In the genomic region with DNA sequence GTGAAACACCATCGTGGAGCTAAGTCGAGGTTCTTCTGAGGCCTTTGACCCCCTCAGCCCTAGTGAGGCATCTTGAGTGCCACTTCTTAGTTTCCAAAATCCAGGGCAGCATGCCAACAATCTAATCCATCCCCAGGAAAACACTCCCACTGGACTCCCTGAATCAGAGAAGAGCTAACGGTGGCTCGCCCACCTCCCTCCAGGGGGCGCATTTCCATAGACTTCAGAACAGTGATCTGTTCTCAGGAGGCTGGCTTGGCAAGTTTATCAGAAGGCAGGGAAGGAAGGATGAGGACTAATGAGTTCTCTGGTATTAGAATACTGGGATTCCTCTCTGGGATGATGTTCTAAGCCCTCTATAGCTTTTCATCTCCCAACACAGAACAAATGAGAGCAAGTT, we compare ENCODE assay signal across 9 mouse cellular contexts. TPM values are rescaled to one million over a fixed set of nuclear protein-coding genes. Genes with fewer than 3 reads are reported as not detected.
DNase-seq lines count a peak whose midpoint lies in the region; ATAC-seq and TF ChIP-seq lines count a peak whose summit lies in the region.
"Had no signal": no experiment of that assay in that cellular context is flagged by ENCODE, and none has a peak within 500 bp of the region (broad histone marks: within the 10 kb centered on the region; RNA-seq: fewer than 3 reads in every experiment).

No protein-coding gene starts in this region.

- no peak for TF ChIP-seq EP300 in heart, adult 2 months (IDR thresholded peaks at IDR 0.05; ENCODE audit: insufficient read depth, low read depth, low read length)

- ATAC-seq in heart, embryonic 11.5 days (replicated peaks; ENCODE audit: insufficient number of reproducible peaks, low FRiP score, low TSS enrichment), result no peak
- ATAC-seq in embryonic facial prominence, embryonic 11.5 days (replicated peaks; ENCODE audit: insufficient number of reproducible peaks, low FRiP score, low TSS enrichment, low read depth), result no peak

- DNase-seq in heart, adult 2 months, result peak; percentile 38 to 59
- DNase-seq in B cell, adult 2 months, result peak; percentile 23 to 30
- DNase-seq in adrenal gland, postnatal 14 days, result peak; percentile 81
- peak; percentile 77 for DNase-seq in embryonic facial prominence, embryonic 11.5 days (ENCODE audit: low spot score)
- peak; percentile 80 to 84 for DNase-seq in kidney, postnatal 4 days
- DNase-seq in lung, postnatal 4 days, result peak; percentile 70 to 80
- peak; percentile 18 for DNase-seq in thymus, postnatal 25 days

- H3K9me3 ChIP-seq in heart, embryonic 11.5 days (replicated peaks; ENCODE audit: control insufficient read depth, low read length), result no peaks in the 10 kb centered on the region
- H3K9me3 ChIP-seq in embryonic facial prominence, embryonic 11.5 days (replicated peaks; ENCODE audit: control insufficient read depth, low read length), result no peaks in the 10 kb centered on the region

- H3K27me3 ChIP-seq in heart, adult 2 months (ENCODE audit: control insufficient read depth, insufficient read depth, low read length), result peaks cover 5% of the 10 kb centered on the region; the same call in 1 of the 2 replicates
- 0 out of 2 replicates have a peak, but pooled peaks cover 3% of the 10 kb centered on the region for H3K27me3 ChIP-seq in heart, embryonic 11.5 days (ENCODE audit: control insufficient read depth, insufficient read depth, low read length)
- no peaks in the 10 kb centered on the region for H3K27me3 ChIP-seq in embryonic facial prominence, embryonic 11.5 days (ENCODE audit: control insufficient read depth, insufficient read depth, low read length)

- WGBS in heart, adult 2 months, result 10% methylated on average over 5 of the region's 5 CpGs
- WGBS in heart, embryonic 11.5 days (ENCODE audit: insufficient replicate concordance), result 10% methylated on average over 5 of the region's 5 CpGs
- 7% methylated on average over 5 of the region's 5 CpGs for WGBS in embryonic facial prominence, embryonic 11.5 days

- no peak overlapping the region for H3K4me3 ChIP-seq in heart, adult 2 months
- H3K4me3 ChIP-seq in heart, embryonic 11.5 days (ENCODE audit: low read depth, low read length), result no peak overlapping the region
- no peak overlapping the region for H3K4me3 ChIP-seq in embryonic facial prominence, embryonic 11.5 days (ENCODE audit: low read depth, low read length)

- H3K9ac ChIP-seq in heart, adult 2 months (ENCODE audit: low read depth, low read length), result no peak overlapping the region
- H3K9ac ChIP-seq in heart, embryonic 11.5 days (ENCODE audit: low read depth, low read length), result no peak overlapping the region
- no peak overlapping the region for H3K9ac ChIP-seq in embryonic facial prominence, embryonic 11.5 days (replicated peaks; ENCODE audit: low read length)

- no peak overlapping the region for H3K27ac ChIP-seq in heart, adult 2 months
- no peak overlapping the region for H3K27ac ChIP-seq in heart, embryonic 11.5 days (ENCODE audit: low read depth, low read length)
- H3K27ac ChIP-seq in embryonic facial prominence, embryonic 11.5 days (replicated peaks; ENCODE audit: low read depth, low read length), result no peak overlapping the region

- peak; percentile 77 for TF ChIP-seq CTCF in heart, adult 2 months (IDR thresholded peaks at IDR 0.05)

- no peak overlapping the region for H3K4me2 ChIP-seq in heart, embryonic 11.5 days
- H3K4me2 ChIP-seq in embryonic facial prominence, embryonic 11.5 days (ENCODE audit: low read depth, low read length), result no peak overlapping the region

- no peaks in the 10 kb centered on the region for H3K79me2 ChIP-seq in heart, adult 2 months (replicated peaks; ENCODE audit: control insufficient read depth, insufficient read depth, low read length)

- H3K36me3 ChIP-seq in heart, adult 2 months (ENCODE audit: control insufficient read depth, insufficient read depth, low read length), result no peaks in the 10 kb centered on the region
- H3K36me3 ChIP-seq in heart, embryonic 11.5 days (ENCODE audit: control insufficient read depth, insufficient read depth, low read length), result no peaks in the 10 kb centered on the region
- H3K36me3 ChIP-seq in embryonic facial prominence, embryonic 11.5 days (replicated peaks; ENCODE audit: control insufficient read depth, insufficient read depth, low read depth, low read length), result no peaks in the 10 kb centered on the region

- no peak for TF ChIP-seq POLR2A in heart, adult 2 months (IDR thresholded peaks at IDR 0.05; ENCODE audit: insufficient read depth, low read depth, low read length)

- intact Hi-C loops in heart, adult 2 months (cut with DNase I), result loop anchor here (2.0 kb wide), 1 partner anchor 79 kb away; no protein-coding TSS in a partner anchor

- H3K4me1 ChIP-seq in heart, adult 2 months (ENCODE audit: control insufficient read depth, insufficient read depth, low read length), result no peaks in the 10 kb centered on the region; the same call in 1 of the 2 replicates
- H3K4me1 ChIP-seq in heart, embryonic 11.5 days (ENCODE audit: control insufficient read depth, insufficient read depth, low read length), result no peaks in the 10 kb centered on the region; the same call in 1 of the 2 replicates
- peaks cover 2% of the 10 kb centered on the region; the same call in 1 of the 2 replicates for H3K4me1 ChIP-seq in embryonic facial prominence, embryonic 11.5 days (ENCODE audit: control insufficient read depth, insufficient read depth, low read length)

RNA-seq across cellular contexts. Expression of a gene that starts 24.9 kb away (rescaled TPM):
- total RNA-seq in heart, adult 2 months (2021), result 1 to 10 TPM; 3.6 to 4.7 TPM
- polyA plus RNA-seq in heart, adult 2 months (2012; rRNA removed), result 4.4 and 4.8 TPM in 2 replicates
- polyA plus RNA-seq in heart, embryonic 11.5 days (2014; fragmentation: Nextera tagmentation; extraction: Ambion mirVana), result 4.4 and 5.3 TPM in 2 replicates
- 6.2 and 7.3 TPM in 2 replicates for total RNA-seq in adrenal gland, postnatal 14 days (2021)
- 1.8 and 2.1 TPM in 2 replicates for polyA plus RNA-seq in embryonic facial prominence, embryonic 11.5 days (2014; fragmentation: Nextera tagmentation; extraction: Ambion mirVana)
- total RNA-seq: neutrophil, adult 5-6 weeks had no signal

Comparison
In these comparisons a context has a peak if more than half of its experiments do, and no peak if none do; other contexts are left out.
1. DNase-seq: peak in every context shown above with its lines; median percentile 82 in kidney, postnatal 4 days; 81 in adrenal gland, postnatal 14 days; 77 in embryonic facial prominence, embryonic 11.5 days; 75 in lung, postnatal 4 days; 48 in heart, adult 2 months; 26 in B cell, adult 2 months; 18 in thymus, postnatal 25 days.